Mouse (Mus musculus): ENCODE measurements at regions not wholly inside any gene's neighbourhood (a gene's known extent, or its start where the extent isn't known, plus 50 kb on each side); places are given as distances from the start of the nearest gene placed in this dataset.
A peak's percentile ranks its signal among the peaks of the same experiment; 100 is the strongest.

GRCm38 (mm10) chr14:61893786-61894185 lies 286.5 kb downstream of the Kcnrg start:
- no peak for DNase-seq (ENCODE audit: low read depth, low spot score)

GRCm38 (mm10) chr14:61896879-61897278 lies 289.6 kb downstream of the Kcnrg start:
- DNase-seq (ENCODE audit: low read depth, low spot score): no peak

- no peak for DNase-seq (ENCODE audit: low read depth, low spot score)
Observed at GRCm38 (mm10) chr14:61898664-61899063, 291.4 kb downstream of the Kcnrg start.

GRCm38 (mm10) chr14:61904426-61905124 lies 297.3 kb downstream of the Kcnrg start:
- no peak for DNase-seq (ENCODE audit: low read depth, low spot score)

DNA sequence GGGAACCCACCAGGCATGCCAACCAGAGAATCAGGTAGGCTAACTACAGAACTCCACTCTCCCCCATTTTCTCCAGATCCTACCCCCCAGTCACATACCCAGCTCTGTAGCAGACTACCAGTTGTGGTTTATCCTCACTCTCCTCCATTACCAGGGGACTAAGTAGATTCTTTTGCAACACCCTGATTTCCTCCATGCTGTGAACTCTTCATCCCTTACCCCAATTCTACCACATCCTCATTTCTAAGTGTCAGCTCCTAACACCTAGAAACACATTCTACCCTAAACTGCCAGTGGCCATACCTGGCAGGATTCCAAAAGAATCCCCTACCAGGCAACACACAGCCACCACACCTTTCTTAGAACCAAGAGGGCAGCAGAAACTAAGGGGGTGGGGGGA lies 310.9 kb downstream of the Kcnrg start:
- DNase-seq (ENCODE audit: low read depth, low spot score): no peak

GRCm38 (mm10) chr14:61931811-61932210 lies 324.6 kb downstream of the Kcnrg start:
- no peak for DNase-seq (ENCODE audit: low read depth, low spot score)

DNA sequence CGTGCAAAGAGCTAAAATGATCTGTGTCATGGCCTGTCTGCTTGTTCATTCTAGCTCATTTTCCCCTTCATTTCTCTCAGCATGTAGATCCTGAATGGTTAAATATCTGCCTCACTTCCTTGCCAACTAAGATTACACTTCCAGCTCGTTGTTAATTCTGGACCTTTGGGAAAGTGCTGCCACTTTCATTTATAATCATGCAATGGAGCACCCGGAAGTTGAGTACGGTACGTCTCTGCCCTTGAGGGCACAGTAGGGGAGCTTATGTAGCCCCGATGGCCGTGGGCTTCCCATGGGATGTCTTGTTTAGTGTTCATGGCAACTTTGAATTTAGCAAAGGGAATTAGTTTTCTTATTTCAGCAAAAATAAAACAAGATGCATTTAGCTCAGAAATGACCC lies 334.4 kb downstream of the Kcnrg start:
- DNase-seq (ENCODE audit: low read depth, low spot score): no peak

GRCm38 (mm10) chr14:61945659-61946058 lies 338.4 kb downstream of the Kcnrg start:
- no peak for DNase-seq (ENCODE audit: low read depth, low spot score)

DNA sequence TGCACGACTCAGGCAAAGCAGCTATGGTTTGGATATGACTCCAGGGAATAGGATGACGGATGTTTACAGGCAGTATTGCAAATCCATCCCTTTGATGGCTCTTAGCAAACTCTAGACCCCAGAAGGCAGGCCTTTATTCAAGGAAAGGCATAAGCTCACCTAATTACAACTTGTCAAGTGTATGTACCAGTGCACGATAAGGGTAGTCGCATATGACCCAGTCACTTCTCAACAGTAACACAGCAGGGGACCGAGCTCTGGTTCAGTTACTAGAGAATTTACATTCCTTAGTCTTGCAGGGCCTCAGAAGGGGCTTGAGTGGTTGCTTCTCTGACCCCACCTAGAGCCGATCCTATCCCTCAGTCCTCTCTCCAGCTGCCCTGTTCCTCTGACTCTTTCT lies 342.2 kb downstream of the Kcnrg start:
- DNase-seq (ENCODE audit: low read depth, low spot score): peak; percentile 50

DNA sequence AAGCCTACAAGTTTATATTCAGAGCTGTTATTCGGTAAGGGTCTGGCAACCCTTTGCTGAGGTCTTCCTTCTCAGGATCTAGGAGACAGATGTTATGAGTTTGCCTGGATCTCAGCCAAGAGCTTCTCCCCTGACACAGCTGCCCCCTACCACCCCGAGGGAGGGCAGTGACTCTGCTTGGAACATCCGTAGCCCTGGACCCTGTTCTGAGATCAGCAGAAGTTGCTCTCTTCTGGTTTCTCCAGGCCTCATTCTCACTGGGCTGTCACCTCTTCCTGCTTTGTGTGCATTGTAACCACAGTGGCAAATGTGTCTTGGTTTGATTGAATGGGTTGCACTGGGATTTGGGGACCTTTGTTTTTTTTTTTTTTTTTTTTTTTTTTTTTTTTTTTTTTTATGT lies 342.4 kb upstream of the Rnaseh2b start:
- peak; percentile 29 for DNase-seq (ENCODE audit: low read depth, low spot score)

DNA sequence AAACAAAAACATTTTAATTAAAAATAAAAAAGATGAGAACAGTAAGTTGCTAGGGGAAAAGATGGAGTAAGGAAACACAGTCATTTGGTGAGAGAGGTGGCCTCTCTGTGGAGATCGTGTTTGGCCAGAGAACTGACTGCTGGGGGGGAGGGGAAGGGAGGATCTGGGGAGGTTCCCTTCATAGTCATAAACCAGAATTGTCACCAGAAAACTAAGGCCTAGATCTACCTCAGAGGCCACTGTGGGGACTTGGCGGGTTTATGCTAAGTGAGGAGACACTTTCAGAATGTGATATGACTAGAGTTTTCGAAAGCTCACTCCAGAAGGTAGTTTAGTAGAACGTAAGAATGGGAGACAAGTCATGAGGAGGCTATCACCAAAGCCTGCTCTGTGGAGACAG lies 339.4 kb upstream of the Rnaseh2b start:
- DNase-seq (ENCODE audit: low read depth, low spot score): no peak

- DNase-seq (ENCODE audit: low read depth, low spot score): no peak
Observed at GRCm38 (mm10) chr14:61955416-61955815, 337.0 kb upstream of the Rnaseh2b start.

DNA sequence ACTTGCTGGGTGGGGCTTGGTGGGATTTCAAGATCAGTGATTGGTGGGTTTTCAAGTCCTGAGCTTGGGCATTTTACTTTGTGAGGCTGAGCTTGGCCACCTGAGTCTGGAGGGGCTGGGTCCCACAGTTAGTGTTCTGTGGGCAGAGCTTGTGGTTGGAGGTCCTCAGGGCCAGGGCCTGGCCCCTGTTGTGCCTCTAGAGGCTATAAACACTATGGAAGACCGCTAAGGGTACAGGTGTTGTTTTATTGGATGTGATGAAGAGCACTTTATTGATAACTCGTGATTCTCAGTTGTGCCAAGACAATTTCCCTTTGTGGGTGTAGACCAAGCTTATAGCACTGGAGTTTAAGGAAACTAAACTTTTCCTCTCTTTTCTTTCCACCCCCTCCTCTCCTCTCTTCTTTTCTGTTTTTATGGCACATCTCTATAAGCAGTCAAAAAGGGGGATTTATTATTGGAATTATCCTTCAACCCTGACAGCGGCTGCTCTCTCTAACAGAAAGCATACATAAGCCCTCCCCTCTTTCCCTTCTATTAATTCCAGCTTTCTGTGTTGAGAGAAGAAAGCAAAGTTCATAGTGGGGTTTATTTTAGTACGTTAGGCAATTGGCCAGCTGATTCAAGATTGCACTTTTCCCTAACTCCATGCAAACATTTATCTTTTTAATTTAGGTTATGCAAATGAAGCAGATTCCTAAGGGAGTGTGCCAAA lies 332.0 kb upstream of the Rnaseh2b start:
- DNase-seq (ENCODE audit: low read depth, low spot score): no peak

- DNase-seq (ENCODE audit: low read depth, low spot score): no peak
Observed at GRCm38 (mm10) chr14:61968467-61968866, 323.9 kb upstream of the Rnaseh2b start.

GRCm38 (mm10) chr14:61968957-61969535 lies 323.3 kb upstream of the Rnaseh2b start:
- no peak for DNase-seq (ENCODE audit: low read depth, low spot score)

DNA sequence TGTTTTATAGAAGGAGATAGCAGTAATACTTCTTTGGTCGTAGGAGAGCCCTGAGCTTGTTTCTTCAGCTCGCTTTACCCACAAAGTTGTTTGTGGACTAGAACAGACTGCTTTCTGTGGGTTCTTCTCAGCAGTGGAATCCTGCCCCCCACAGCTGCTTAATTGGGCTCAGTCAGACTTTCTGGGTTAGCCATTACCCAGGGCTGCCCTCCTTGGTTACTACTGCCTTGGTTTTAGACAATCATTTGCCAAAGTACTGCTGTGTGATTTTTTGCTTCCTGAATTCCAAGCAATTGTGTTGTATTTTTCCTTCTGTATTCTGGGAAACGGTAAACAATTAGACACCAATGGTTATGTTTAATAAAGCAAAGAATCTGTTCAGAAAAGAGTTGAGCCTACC lies 321.8 kb upstream of the Rnaseh2b start:
- DNase-seq (ENCODE audit: low read depth, low spot score): no peak

- DNase-seq (ENCODE audit: low read depth, low spot score): no peak
Observed at GRCm38 (mm10) chr14:61971100-61972088, 321.0 kb upstream of the Rnaseh2b start.

GRCm38 (mm10) chr14:61975301-61975732 lies 317.1 kb upstream of the Rnaseh2b start:
- no peak for DNase-seq (ENCODE audit: low read depth, low spot score)

- DNase-seq (ENCODE audit: low read depth, low spot score): no peak
Observed at GRCm38 (mm10) chr14:61980581-61980980, 311.8 kb upstream of the Rnaseh2b start.

GRCm38 (mm10) chr14:61985575-61985974 lies 306.8 kb upstream of the Rnaseh2b start:
- no peak for DNase-seq (ENCODE audit: low read depth, low spot score)

GRCm38 (mm10) chr14:61986203-61986602 lies 306.2 kb upstream of the Rnaseh2b start:
- no peak for DNase-seq (ENCODE audit: low read depth, low spot score)

GRCm38 (mm10) chr14:61995253-61995652 lies 297.1 kb upstream of the Rnaseh2b start:
- DNase-seq (ENCODE audit: low read depth, low spot score): no peak
